Mouse (Mus musculus): ENCODE data around the gene Chkb.
"Not testable (repeated sequence)": the region's sequence is repeated elsewhere in the genome, so short reads cannot be mapped to it uniquely, and the experiment has no call there.

Gene Chkb

GRCm38 (mm10) chr15:89453865-89454478, 24.3 kb upstream of the Chkb start, which contains the start of gene Mapk8ip2:
Gene Mapk8ip2 (plus strand): TSS chr15:89453913.
- no peak for DNase-seq (ENCODE audit: low spot score)

- no peak for DNase-seq (ENCODE audit: low spot score)
Observed at GRCm38 (mm10) chr15:89452906-89453864, 23.5 kb upstream of the Chkb start.

- DNase-seq (ENCODE audit: low spot score): no peak
Observed at GRCm38 (mm10) chr15:89442486-89443070, 12.9 kb upstream of the Chkb start.

GRCm38 (mm10) chr15:89435878-89436277, 6.2 kb upstream of the Chkb start:
- no peak for DNase-seq (ENCODE audit: low spot score)

- DNase-seq (ENCODE audit: low spot score): no peak
Observed at GRCm38 (mm10) chr15:89434136-89434535, 4.4 kb upstream of the Chkb start.

GRCm38 (mm10) chr15:89432946-89433345, 3.2 kb upstream of the Chkb start:
- no peak for DNase-seq (ENCODE audit: low spot score)

- DNase-seq (ENCODE audit: low spot score): no peak
Observed at GRCm38 (mm10) chr15:89431806-89432205, 2.1 kb upstream of the Chkb start.

- DNase-seq (ENCODE audit: low spot score): no peak
Observed at GRCm38 (mm10) chr15:89431271-89431670, 1.6 kb upstream of the Chkb start.

GRCm38 (mm10) chr15:89430771-89431170, 1.1 kb upstream of the Chkb start:
- not testable (repeated sequence) for DNase-seq (ENCODE audit: low spot score)

GRCm38 (mm10) chr15:89430341-89430740, 633 bp upstream of the Chkb start:
- DNase-seq (ENCODE audit: low spot score): no peak

GRCm38 (mm10) chr15:89428821-89429351, 822 bp downstream of the Chkb start:
- DNase-seq (ENCODE audit: low spot score): no peak

- DNase-seq (ENCODE audit: low spot score): no peak
Observed at GRCm38 (mm10) chr15:89428136-89428790, 1.4 kb downstream of the Chkb start.

- no peak for DNase-seq (ENCODE audit: low spot score)
Observed at GRCm38 (mm10) chr15:89426716-89427115, 3.0 kb downstream of the Chkb start.

GRCm38 (mm10) chr15:89425711-89426121, 4.0 kb downstream of the Chkb start, which contains the start of gene Cpt1b:
Gene Cpt1b (minus strand): TSS chr15:89425863.
- no peak for DNase-seq (ENCODE audit: low spot score)

GRCm38 (mm10) chr15:89424621-89425020, 5.1 kb downstream of the Chkb start:
- no peak for DNase-seq (ENCODE audit: low spot score)

- DNase-seq (ENCODE audit: low spot score): no peak
Observed at GRCm38 (mm10) chr15:89421938-89422337, 7.8 kb downstream of the Chkb start.

GRCm38 (mm10) chr15:89415282-89415681, 14.4 kb downstream of the Chkb start:
- DNase-seq (ENCODE audit: low spot score): no peak

- no peak for DNase-seq (ENCODE audit: low spot score)
Observed at GRCm38 (mm10) chr15:89410118-89410517, 19.6 kb downstream of the Chkb start, which contains the start of gene Syce3. Gene Syce3 (minus strand): TSS chr15:89410503.

- DNase-seq (ENCODE audit: low spot score): no peak
Observed at GRCm38 (mm10) chr15:89406691-89407090, 23.0 kb downstream of the Chkb start.

- DNase-seq (ENCODE audit: low spot score): no peak
Observed at GRCm38 (mm10) chr15:89404831-89405623, 24.7 kb downstream of the Chkb start.

- no peak for DNase-seq (ENCODE audit: low spot score)
Observed at GRCm38 (mm10) chr15:89402471-89402870, 27.2 kb downstream of the Chkb start.
